Mouse (Mus musculus) heart, postnatal 4 days (tissue): Measurements from ENCODE around the gene Sclt1. TPM values are rescaled to one million over a fixed set of nuclear protein-coding genes. Genes with fewer than 3 reads are reported as not detected.

Experiments
- DNase-seq: peaks from one replicate; pipeline ENCODE4 v3.0.0; 2021
- total RNA-seq, 2 experiments: library from RNA; stranded (reverse); gene quantifications; 2 replicates each; pipeline ENCODE4 v1.2.3; 2021

The Sclt1 gene
- total RNA-seq, 2 experiments from 2014 or later, result 11.1 to 11.7 TPM

GRCm38 (mm10) chr3:41585548-41585947 is 156.8 kb downstream of the Sclt1 start:
- DNase-seq, result no peak

DNA sequence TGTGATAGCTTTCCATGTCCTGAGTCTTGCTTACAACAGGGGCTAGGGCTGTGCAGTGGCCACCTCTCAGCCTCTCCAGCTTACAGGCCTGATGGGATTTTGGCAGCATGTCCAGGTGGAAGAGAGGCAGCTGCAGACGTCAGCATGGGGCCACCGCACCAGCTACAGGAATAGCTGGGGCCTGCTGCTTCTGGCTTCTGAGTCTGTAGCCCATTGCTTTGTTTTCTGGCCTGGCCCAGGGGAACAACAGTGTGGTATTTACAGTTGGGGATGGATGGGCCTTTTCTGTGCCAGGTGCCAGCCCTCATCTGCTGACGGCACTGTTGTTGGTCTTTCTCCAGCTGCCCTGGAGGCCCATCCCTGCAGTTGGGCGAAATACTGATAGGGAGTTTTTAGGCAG is 158.7 kb downstream of the Sclt1 start:
- DNase-seq, result peak; percentile 58

DNA sequence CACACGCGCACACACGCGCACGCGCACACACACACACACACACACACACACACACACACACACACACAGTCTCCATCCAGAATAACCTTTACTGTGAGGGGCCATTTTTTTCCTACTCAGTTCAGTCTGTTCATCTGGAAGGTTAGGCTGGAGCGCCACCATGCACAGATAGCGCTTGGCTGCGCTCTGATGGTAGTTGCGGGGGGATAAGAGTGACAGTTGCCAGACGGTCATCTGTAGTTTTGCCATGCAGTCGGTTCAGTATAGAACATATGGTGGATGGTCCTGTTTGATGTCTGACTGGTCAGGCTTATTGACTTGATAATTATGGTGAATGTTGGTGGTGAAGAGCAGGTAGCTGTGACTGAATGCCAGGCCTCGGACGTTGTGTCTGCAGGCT is 159.2 kb downstream of the Sclt1 start:
- no peak for DNase-seq

DNA sequence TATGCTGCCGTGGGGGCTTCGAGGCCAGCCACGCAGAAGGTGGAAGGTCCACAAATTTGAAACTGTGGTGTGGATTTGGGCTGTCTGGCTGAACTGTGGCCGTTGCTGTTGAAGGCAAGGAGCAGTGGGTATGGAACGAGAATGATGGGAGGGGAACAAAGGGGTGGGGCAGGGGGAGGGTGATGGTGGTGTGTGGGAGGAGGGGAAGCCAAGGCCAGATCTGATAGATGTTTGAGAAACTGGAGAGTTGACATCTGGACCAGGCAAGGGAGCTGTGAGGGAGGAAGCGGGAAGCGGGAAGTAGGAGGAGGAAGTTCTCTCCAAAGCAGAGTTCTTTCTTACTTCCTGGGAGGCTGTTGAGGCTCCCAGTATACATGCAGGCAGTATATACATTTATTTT is 160.1 kb downstream of the Sclt1 start:
- DNase-seq, result no peak

DNA sequence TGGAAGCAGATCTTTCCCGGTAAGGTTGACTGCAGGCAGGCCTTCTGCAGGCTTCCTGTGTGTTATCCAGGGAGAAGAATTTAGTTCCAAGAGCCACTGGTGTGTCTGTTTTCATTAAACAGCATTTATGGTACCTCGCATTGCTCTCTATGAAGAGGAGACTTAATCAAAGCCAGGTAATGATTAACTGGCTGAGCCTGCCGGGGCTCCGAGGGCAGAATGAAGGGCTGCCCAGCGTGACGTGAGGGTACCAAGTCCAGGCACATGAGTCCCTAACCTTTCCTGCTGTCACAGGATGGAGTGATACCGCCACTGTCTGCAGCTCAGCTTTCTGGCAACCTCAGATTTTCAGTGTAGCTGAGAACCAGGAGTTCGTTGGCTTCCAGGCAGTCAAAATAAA is 160.9 kb downstream of the Sclt1 start:
- no peak for DNase-seq

DNA sequence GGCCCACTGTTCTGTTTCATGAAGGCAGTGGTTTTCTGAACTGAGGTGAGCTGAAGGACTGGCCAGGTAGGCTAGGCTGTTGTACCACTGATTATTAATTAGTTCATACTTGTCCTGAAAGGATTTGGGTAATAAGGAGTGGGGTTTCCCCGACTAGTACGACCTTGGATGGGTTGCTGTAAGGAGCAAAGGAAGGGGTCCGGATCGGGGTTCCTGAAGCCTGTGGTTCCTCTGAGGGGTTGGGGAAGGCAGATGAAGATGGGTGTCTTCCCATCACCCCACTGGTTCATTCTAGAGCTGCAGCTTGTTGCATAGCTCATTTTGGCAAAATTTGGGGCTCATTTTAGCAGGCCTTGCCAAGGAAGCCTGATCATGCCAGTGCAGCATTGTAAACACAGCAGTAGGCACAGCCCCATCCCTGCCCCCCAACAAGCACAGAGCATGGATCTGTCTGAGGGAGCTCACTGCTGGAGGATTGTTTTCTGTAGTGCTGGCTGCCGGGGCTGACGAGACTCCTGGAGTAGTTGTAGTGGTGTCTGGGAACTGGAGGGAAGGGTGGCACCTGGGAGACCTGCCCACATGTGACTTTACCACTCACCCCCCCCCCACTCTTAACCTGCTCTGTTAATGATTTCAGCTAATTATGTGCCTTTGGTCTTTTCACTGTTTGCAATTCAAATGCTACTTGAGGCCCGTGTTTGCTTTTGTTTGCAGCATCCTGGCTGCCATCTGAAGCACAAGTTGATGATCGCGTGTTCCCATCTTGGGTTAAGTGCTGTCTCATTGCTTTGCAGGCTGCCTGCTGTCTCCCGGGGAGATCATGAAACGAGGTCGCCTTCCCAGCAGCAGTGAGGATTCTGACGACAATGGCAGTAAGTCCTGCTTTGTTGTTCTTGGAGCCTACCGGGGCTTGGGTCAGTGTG is 161.7 kb downstream of the Sclt1 start:
- DNase-seq, result no peak

DNA sequence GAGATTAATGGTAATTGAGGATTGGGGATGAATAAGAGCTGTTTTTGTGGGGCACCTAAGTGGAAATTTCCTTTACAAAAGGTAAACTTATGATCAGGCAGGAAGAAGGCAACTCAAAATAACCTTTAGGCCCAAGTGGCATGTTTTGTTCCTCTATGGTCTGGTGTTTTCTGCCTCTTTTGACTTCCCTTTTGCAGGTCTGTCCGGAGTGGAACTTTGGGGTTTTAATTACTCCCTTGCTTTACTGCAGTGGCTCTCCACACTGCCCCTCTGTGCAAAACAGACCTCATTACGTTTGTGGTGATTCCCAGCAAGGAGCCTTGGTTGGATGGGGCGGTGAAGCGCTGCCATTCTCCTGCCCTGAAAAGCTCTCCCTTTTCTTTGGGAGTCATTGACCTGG is 162.4 kb downstream of the Sclt1 start:
- no peak for DNase-seq

- no peak for DNase-seq
These were observed 165.1 kb downstream of the Sclt1 start for GRCm38 (mm10) chr3:41577240-41577639.

Other genes with a start within 250 kb of the Sclt1 start
- 10 to 100 TPM; 37.8 to 43.5 TPM for gene Jade1, start 186.8 kb downstream of the Sclt1 start, total RNA-seq
- 10 to 100 TPM in 1 of 2 experiments, 1 to 10 TPM in 1; 9.6 to 10.4 TPM for gene D3Ertd751e, start 97 bp upstream of the Sclt1 start, total RNA-seq